Mouse (Mus musculus): ENCODE measurements around the gene Arid3a. TPM values are rescaled to one million over a fixed set of nuclear protein-coding genes. Genes with fewer than 3 reads are reported as not detected.

The Arid3a gene
- polyA plus RNA-seq, 1 experiment, result 1.2 TPM

DNA sequence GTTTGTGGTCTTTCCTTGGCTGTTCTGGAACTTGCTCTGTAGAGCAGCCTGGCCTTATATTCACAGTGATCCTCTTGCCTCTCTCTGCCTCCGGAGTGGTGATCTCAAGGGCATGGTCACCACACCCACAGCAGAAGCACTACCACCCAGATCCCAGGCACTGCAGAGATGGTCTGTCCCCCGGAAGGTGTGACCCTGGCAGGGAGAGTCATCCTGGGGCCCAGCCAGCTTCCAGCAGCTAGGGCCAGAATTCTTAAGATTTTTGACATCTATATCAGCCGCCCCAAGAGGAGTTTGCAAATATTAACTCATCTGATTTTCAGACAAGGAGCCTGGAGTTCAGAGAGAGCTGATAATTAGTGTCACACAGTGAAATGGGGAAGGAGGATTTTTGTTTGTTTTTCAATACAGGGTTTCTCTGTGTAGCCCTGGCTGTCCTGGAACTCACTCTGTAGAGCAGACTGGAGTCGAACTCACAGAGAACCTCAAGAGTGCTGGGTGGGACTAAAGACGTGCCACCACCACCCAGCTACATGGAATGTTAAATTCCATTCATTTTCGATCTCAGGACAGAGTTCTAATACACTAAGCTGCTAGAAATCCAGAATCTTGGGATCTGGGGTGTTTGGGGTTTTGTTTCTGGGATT is 59.5 kb downstream of the Arid3a start:
- Histone ChIP-seq H3K4me3 (peak overlapping the region; percentile 74), H3K27me3 (ENCODE audit: control insufficient read depth, insufficient read depth, insufficient read length) (no peaks in the 10 kb centered on the region), H3ac (ENCODE audit: control insufficient read depth, insufficient read length) (no peak overlapping the region), H3K36me3 (ENCODE audit: control insufficient read depth, insufficient read depth) (no peaks in the 10 kb centered on the region), H3K79me2 (ENCODE audit: control insufficient read depth, insufficient read depth) (peaks cover 39% of the 10 kb centered on the region), H3K4me2 (ENCODE audit: low read depth) (peak overlapping the region; percentile 86)
- peak; percentile 34 for TF ChIP-seq POLR2A (IDR thresholded peaks at IDR 0.05; ENCODE audit: insufficient read length, low read depth)
- TF ChIP-seq SRF (IDR thresholded peaks at IDR 0.05; ENCODE audit: control insufficient read depth, insufficient read length, low read depth), result no peak

DNA sequence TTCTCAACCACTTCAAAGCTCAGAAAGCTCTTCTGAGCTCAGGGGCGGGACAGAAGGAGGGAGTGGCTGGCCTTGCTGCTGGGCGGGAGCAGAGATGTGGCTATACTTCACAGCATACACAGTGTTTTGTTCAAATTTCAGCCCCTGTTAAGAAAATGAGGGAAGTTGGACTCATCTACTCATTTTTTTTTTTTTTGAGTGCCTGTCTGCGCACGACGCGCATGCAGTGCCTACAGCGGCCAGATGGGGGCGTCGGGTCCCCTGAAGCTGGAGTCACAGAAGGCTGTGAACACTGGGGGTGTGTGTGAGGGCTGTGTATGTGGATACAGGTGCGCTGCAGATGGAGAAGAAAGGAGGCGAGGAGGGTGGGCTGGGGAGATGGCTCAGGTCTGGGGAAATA is 60.1 kb downstream of the Arid3a start:
- TF ChIP-seq REST (IDR thresholded peaks at IDR 0.05; ENCODE audit: insufficient read depth, insufficient read length) (no peak), SRF (IDR thresholded peaks at IDR 0.05; ENCODE audit: control insufficient read depth, insufficient read length, low read depth) (peak; percentile 29)
- H3K27me3 ChIP-seq (ENCODE audit: control insufficient read depth, insufficient read depth, insufficient read length), result no peaks in the 10 kb centered on the region
- peak overlapping the region; percentile 86 for H3K4me2 ChIP-seq (ENCODE audit: low read depth)
- H3K79me2 ChIP-seq (ENCODE audit: control insufficient read depth, insufficient read depth), result peaks cover 33% of the 10 kb centered on the region
- peak overlapping the region; percentile 74 for H3K4me3 ChIP-seq
- no peak overlapping the region for H3ac ChIP-seq (ENCODE audit: control insufficient read depth, insufficient read length)
- H3K36me3 ChIP-seq (ENCODE audit: control insufficient read depth, insufficient read depth), result peaks cover under 1% of the 10 kb centered on the region

DNA sequence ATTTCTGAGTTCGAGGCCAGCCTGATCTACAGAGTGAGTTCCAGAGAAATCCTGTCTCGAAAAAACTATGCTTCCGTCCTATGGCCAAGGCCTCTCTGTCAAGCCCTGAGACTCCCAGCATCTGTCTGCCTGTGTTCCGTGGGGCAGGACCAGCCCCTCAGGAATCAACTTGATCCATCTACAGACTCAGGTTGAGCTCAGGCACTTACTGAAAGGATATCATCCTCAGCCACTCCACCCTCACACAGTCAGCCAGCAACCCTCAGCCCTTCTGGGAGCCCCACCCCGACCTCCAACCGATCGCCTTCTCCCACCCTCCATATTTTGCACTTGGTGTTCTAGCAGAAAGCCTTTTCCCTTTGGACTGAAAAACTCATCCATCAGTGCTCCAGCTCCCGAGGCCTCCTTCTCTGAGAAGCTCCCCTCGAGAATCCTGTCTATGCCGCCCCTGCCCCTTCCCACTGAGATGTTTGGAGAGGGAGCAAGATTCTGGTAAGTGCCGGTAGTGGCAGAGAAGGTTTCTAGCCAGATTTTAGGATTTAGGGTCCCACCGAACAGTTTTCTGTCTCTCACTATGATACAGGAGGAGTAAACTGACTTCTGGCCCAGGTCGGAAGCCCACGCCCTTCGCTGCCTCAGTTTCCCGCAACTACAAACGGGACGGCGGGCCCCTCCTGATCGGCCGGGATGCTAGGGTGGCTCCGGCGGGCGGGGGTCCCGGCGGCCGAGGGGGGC is 61.1 kb downstream of the Arid3a start:
- Histone ChIP-seq H3ac (ENCODE audit: control insufficient read depth, insufficient read length) (peak overlapping the region; percentile 53), H3K36me3 (ENCODE audit: control insufficient read depth, insufficient read depth) (peaks cover 3% of the 10 kb centered on the region), H3K4me2 (ENCODE audit: low read depth) (peak overlapping the region; percentile 86), H3K4me3 (peak overlapping the region; percentile 74), H3K27me3 (ENCODE audit: control insufficient read depth, insufficient read depth, insufficient read length) (no peaks in the 10 kb centered on the region), H3K79me2 (ENCODE audit: control insufficient read depth, insufficient read depth) (peaks cover 28% of the 10 kb centered on the region)
- TF ChIP-seq CEBPB (IDR thresholded peaks at IDR 0.05; ENCODE audit: insufficient read depth, poor library complexity, severe bottlenecking), result no peak
- TF ChIP-seq POLR2AphosphoS2 (IDR thresholded peaks at IDR 0.05; ENCODE audit: insufficient read length, low read depth), result no peak

DNA sequence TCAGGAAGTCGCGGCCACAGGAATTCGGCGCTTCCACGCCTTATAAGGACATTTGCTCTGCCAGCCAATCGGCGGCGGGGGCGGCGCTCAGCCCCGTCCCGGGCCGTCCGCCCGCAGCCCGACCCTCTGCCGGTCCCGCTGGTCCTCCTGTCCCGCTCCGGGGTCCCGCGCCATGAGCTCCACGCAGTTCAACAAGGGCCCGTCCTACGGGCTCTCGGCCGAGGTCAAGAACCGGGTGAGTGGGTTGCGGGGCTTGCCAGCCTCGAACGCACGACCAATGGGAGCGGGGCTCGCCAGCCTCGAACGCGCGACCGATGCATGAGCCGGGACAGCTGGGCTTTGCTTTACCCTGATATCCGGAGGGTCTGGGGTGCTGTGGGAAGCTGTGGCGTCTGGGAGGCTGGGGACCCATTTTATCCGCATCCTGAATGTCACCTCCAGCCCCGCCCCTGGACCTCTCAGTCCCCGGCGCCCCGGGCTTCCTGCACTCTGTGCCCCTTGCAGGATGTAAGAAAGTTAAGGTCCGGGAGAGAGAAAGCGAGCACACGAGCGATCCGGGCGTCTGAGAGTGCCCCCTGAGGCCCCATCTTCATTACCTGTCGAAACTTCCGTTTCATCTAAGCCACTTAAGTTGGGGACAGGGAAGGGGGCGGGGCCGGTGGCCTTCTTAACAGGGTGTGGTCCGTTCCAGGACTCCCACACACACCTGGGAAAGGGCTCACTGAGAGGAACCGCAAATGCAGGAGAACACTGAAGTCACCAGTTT is 61.8 kb downstream of the Arid3a start, which contains the start of gene Cnn2:
Gene Cnn2, plus strand, starts transcription at position 79 of the 766 bp plus-strand sequence.
- H3K36me3 ChIP-seq (ENCODE audit: control insufficient read depth, insufficient read depth), result peaks cover 3% of the 10 kb centered on the region
- peak within 1 kb of the TSS; percentile 86 for H3K4me2 ChIP-seq (ENCODE audit: low read depth)
- H3K27me3 ChIP-seq (ENCODE audit: control insufficient read depth, insufficient read depth, insufficient read length), result no peaks in the 10 kb centered on the region
- TF ChIP-seq POLR2A (IDR thresholded peaks at IDR 0.05; ENCODE audit: insufficient read length, low read depth), result peak; percentile 55
- TF ChIP-seq REST (IDR thresholded peaks at IDR 0.05; ENCODE audit: insufficient read depth, insufficient read length), result no peak
- TF ChIP-seq SRF (IDR thresholded peaks at IDR 0.05; ENCODE audit: control insufficient read depth, insufficient read length, low read depth), result peak; percentile 98
- TF ChIP-seq TCF12 (IDR thresholded peaks at IDR 0.05; ENCODE audit: insufficient read depth, poor library complexity, severe bottlenecking), result no peak
- TF ChIP-seq E2F4 (IDR thresholded peaks at IDR 0.05; ENCODE audit: insufficient read depth), result no peak
- TF ChIP-seq USF1 (IDR thresholded peaks at IDR 0.05; ENCODE audit: low read depth), result no peak
- TF ChIP-seq MYOG (IDR thresholded peaks at IDR 0.05; ENCODE audit: control insufficient read depth in 1 of 3, insufficient read depth in 1 of 3, insufficient read length in 2 of 3, low read depth in 2 of 3), result peak in 1 of 3 experiments; percentile 55
- TF ChIP-seq TCF3 (IDR thresholded peaks at IDR 0.05; ENCODE audit: insufficient read length, low read depth), result no peak
- TF ChIP-seq POLR2AphosphoS2 (IDR thresholded peaks at IDR 0.05; ENCODE audit: insufficient read length, low read depth), result peak; percentile 45
- no peak for TF ChIP-seq CEBPB (IDR thresholded peaks at IDR 0.05; ENCODE audit: insufficient read depth, poor library complexity, severe bottlenecking)
- TF ChIP-seq MYOD1 (IDR thresholded peaks at IDR 0.05; ENCODE audit: control insufficient read depth in 1 of 3, insufficient read length in 2 of 3, low read depth in 2 of 3), result peak in 1 of 3 experiments; percentile 24
- TF ChIP-seq MAX (IDR thresholded peaks at IDR 0.05; ENCODE audit: low read depth), result no peak
- H3K4me3 ChIP-seq, result peak within 1 kb of the TSS; percentile 74
- peak within 1 kb of the TSS; percentile 53 for H3ac ChIP-seq (ENCODE audit: control insufficient read depth, insufficient read length)
- H3K79me2 ChIP-seq (ENCODE audit: control insufficient read depth, insufficient read depth), result peaks cover 21% of the 10 kb centered on the region

DNA sequence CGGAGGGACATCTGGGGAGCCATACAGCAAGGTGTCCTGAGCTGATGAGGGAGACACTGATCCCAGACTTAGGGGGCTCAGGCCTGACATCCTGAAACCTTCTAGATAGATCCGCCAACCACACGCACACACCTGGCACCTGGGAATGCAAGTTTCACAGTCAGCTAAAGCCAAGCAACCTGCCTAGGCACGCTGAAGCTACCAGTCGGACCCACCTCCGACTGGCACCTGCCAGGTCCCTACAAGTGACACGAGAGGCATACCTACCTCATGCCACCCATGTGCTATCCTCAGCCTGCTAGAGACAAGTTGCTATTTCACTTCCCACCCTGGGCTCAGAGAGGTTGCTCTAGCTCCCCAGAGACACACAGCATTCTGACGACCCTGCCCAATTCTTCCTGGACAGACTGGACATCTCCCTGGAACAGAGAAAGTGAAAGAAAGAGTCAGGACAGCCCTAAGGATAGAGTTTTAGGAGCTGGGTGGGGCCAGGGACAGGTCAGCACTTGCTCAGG is 62.5 kb downstream of the Arid3a start:
- H3K36me3 ChIP-seq (ENCODE audit: control insufficient read depth, insufficient read depth), result peaks cover 3% of the 10 kb centered on the region
- TF ChIP-seq POLR2A (IDR thresholded peaks at IDR 0.05; ENCODE audit: insufficient read length, low read depth) (no peak), USF1 (IDR thresholded peaks at IDR 0.05; ENCODE audit: low read depth) (no peak), TCF12 (IDR thresholded peaks at IDR 0.05; ENCODE audit: insufficient read depth, poor library complexity, severe bottlenecking) (no peak), REST (IDR thresholded peaks at IDR 0.05; ENCODE audit: insufficient read depth, insufficient read length) (no peak), MYOG (IDR thresholded peaks at IDR 0.05; ENCODE audit: control insufficient read depth in 1 of 3, insufficient read depth in 1 of 3, insufficient read length in 2 of 3, low read depth in 2 of 3) (no peak), E2F4 (IDR thresholded peaks at IDR 0.05; ENCODE audit: insufficient read depth) (no peak), MAX (IDR thresholded peaks at IDR 0.05; ENCODE audit: low read depth) (no peak), TCF3 (IDR thresholded peaks at IDR 0.05; ENCODE audit: insufficient read length, low read depth) (no peak), POLR2AphosphoS2 (IDR thresholded peaks at IDR 0.05; ENCODE audit: insufficient read length, low read depth) (no peak), SRF (IDR thresholded peaks at IDR 0.05; ENCODE audit: control insufficient read depth, insufficient read length, low read depth) (no peak), MYOD1 (IDR thresholded peaks at IDR 0.05; ENCODE audit: control insufficient read depth in 1 of 3, insufficient read length in 2 of 3, low read depth in 2 of 3) (no peak), CEBPB (IDR thresholded peaks at IDR 0.05; ENCODE audit: insufficient read depth, poor library complexity, severe bottlenecking) (no peak)
- peak overlapping the region; percentile 53 for H3ac ChIP-seq (ENCODE audit: control insufficient read depth, insufficient read length)
- H3K4me2 ChIP-seq (ENCODE audit: low read depth), result peak overlapping the region; percentile 86
- peak overlapping the region; percentile 74 for H3K4me3 ChIP-seq
- H3K27me3 ChIP-seq (ENCODE audit: control insufficient read depth, insufficient read depth, insufficient read length), result no peaks in the 10 kb centered on the region
- H3K79me2 ChIP-seq (ENCODE audit: control insufficient read depth, insufficient read depth), result peaks cover 20% of the 10 kb centered on the region
